ENCODE assay signal across 18 mouse cellular contexts in the genomic region with DNA sequence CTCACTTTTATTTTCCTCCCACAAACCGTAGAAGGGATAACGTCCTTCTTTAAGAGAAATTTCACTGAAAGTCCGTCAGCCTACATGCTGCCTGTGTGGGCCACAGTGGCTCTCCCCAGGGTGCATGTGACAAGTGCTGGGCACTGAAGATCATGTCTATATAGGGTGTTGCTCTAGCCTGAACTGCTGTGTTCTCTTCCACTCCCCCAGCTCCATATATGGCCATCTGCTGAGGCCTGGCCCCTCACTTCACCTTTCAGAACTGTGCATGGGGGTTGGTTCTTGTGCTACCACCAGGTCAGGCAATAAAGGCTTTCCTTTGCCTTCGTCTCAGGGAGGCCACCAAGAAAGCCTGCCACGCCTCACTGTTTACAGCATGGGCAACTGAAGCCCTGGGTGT. TPM values are rescaled to one million over a fixed set of nuclear protein-coding genes. Genes with fewer than 3 reads are reported as not detected.
DNase-seq lines count a peak whose midpoint lies in the region; ATAC-seq lines count a peak whose summit lies in the region.
"Had no signal": no experiment of that assay in that cellular context is flagged by ENCODE, and none has a peak within 500 bp of the region (broad histone marks: within the 10 kb centered on the region; RNA-seq: fewer than 3 reads in every experiment).

No protein-coding gene starts in this region.

- no peaks in the 10 kb centered on the region for H3K36me3 ChIP-seq in heart, embryonic 15.5 days
- H3K36me3 ChIP-seq in forebrain, embryonic 10.5 days (replicated peaks): no peaks in the 10 kb centered on the region
- H3K36me3 ChIP-seq: embryonic facial prominence, embryonic 12.5 days had no signal

- DNase-seq in heart, adult 8-10 months (ENCODE audit: low spot score): no peak
- peak; percentile 39 to 47 for DNase-seq in B cell, adult 2 months
- DNase-seq in urinary bladder, postnatal 4 days (ENCODE audit: low spot score in 2 of 2): no peak
- DNase-seq in thymus, postnatal 25 days: no peak
- DNase-seq in forebrain, embryonic 10.5 days (ENCODE audit: extremely low spot score, low spot score): no peak
- DNase-seq: adrenal gland, adult 2 months; cerebellum, postnatal 10 days; kidney, postnatal 36 days; liver, postnatal 0 days had no signal

- no peaks in the 10 kb centered on the region for H3K27me3 ChIP-seq in heart, embryonic 15.5 days
- no peaks in the 10 kb centered on the region for H3K27me3 ChIP-seq in forebrain, embryonic 10.5 days (ENCODE audit: poor library complexity, severe bottlenecking)
- H3K27me3 ChIP-seq: embryonic facial prominence, embryonic 12.5 days; megakaryocyte, embryonic 14.5 days had no signal

- H3K4me2 ChIP-seq in heart, embryonic 15.5 days: no peak overlapping the region
- H3K4me2 ChIP-seq: embryonic facial prominence, embryonic 12.5 days had no signal

- H3K27ac ChIP-seq in heart, embryonic 15.5 days: 0 out of 2 replicates have a peak overlapping the region, but pooled peaks have one; percentile 24
- H3K27ac ChIP-seq in forebrain, embryonic 10.5 days: no peak overlapping the region
- H3K27ac ChIP-seq: embryonic facial prominence, embryonic 12.5 days had no signal

- peaks cover 10% of the 10 kb centered on the region for H3K4me1 ChIP-seq in heart, embryonic 15.5 days (replicated peaks)
- peaks cover 21% of the 10 kb centered on the region for H3K4me1 ChIP-seq in forebrain, embryonic 10.5 days
- H3K4me1 ChIP-seq: embryonic facial prominence, embryonic 12.5 days had no signal

- H3K4me3 ChIP-seq in heart, embryonic 15.5 days: no peak overlapping the region
- H3K4me3 ChIP-seq in forebrain, embryonic 10.5 days: no peak overlapping the region
- H3K4me3 ChIP-seq: embryonic facial prominence, embryonic 12.5 days; megakaryocyte, embryonic 14.5 days had no signal

- peak; percentile 60; the same call in 1 of the 2 replicates for ATAC-seq in heart, embryonic 15.5 days (replicated peaks; ENCODE audit: insufficient number of reproducible peaks, insufficient read depth, low FRiP score, low read depth)
- ATAC-seq in activated CD4-positive, CD25-positive, alpha-beta regulatory T cell, adult 4 months: peak; percentile 58
- peak; percentile 47; the same call in 1 of the 2 replicates for ATAC-seq in monocyte, adult 5-6 weeks (replicated peaks; ENCODE audit: insufficient number of reproducible peaks, low FRiP score, low TSS enrichment, poor library complexity, severe bottlenecking)
- ATAC-seq: hindbrain, embryonic 16.5 days; liver, postnatal 0 days had no signal

- H3K9ac ChIP-seq in heart, embryonic 15.5 days: no peak overlapping the region
- H3K9ac ChIP-seq: embryonic facial prominence, embryonic 12.5 days; liver, postnatal 0 days had no signal

- 52% methylated on average over 5 of the region's 5 CpGs for WGBS in heart, embryonic 15.5 days
- WGBS in forebrain, embryonic 10.5 days: 82% methylated on average over 5 of the region's 5 CpGs

- no peaks in the 10 kb centered on the region for H3K9me3 ChIP-seq in heart, embryonic 15.5 days (replicated peaks)
- H3K9me3 ChIP-seq in forebrain, embryonic 10.5 days: no peaks in the 10 kb centered on the region
- H3K9me3 ChIP-seq: embryonic facial prominence, embryonic 12.5 days; megakaryocyte, embryonic 14.5 days had no signal

RNA-seq across cellular contexts. Expression of a gene that starts 28.0 kb away (rescaled TPM):
- 1.2 and 7.7 TPM in 2 replicates for polyA plus RNA-seq in heart, embryonic 15.5 days (2015; fragmentation: Nextera tagmentation; extraction: Ambion mirVana)
- under 1 TPM; 0.28 to 0.47 (median 0.36) TPM for total RNA-seq in heart, adult 8-10 months (2022)
- 100 to 1,000 TPM; 233 to 235 TPM for polyA plus RNA-seq in activated CD4-positive, CD25-positive, alpha-beta regulatory T cell, adult 4 months (2017; shearing (Covaris generic))
- total RNA-seq in monocyte, adult 5-6 weeks (2017): 33.3 to 42.9 TPM (median 38.6 TPM) in 3 replicates
- 0.12 and 0.26 TPM in 2 replicates for polyA plus RNA-seq in forebrain, embryonic 10.5 days (2016; fragmentation: Nextera tagmentation; extraction: Ambion mirVana)

RNA-seq across cellular contexts. Expression of a gene that starts 45.7 kb away (rescaled TPM):
- polyA plus RNA-seq in heart, embryonic 15.5 days (2015; fragmentation: Nextera tagmentation; extraction: Ambion mirVana): 0.21 and 2.5 TPM in 2 replicates
- total RNA-seq in heart, adult 8-10 months (2022): under 1 TPM in 1 of 4 experiments, not detected in 3; 0.55 TPM
- 1 to 10 TPM in 1 of 2 experiments, not detected in 1; 1.5 TPM for polyA plus RNA-seq in activated CD4-positive, CD25-positive, alpha-beta regulatory T cell, adult 4 months (2017; shearing (Covaris generic))
- not detected in 3 replicates for total RNA-seq in monocyte, adult 5-6 weeks (2017)
- 0.14 TPM in 1 of 2 replicates, not detected in the other for polyA plus RNA-seq in forebrain, embryonic 10.5 days (2016; fragmentation: Nextera tagmentation; extraction: Ambion mirVana)
- total RNA-seq: adrenal gland, adult 2 months; layer of hippocampus, postnatal 25 days had no signal
- polyA plus RNA-seq: adrenal gland, adult 2 months; forebrain, embryonic 11.5 days; hindbrain, embryonic 16.5 days; liver, postnatal 0 days; small intestine, adult 2 months had no signal

Comparison
In these comparisons a context has a peak if more than half of its experiments do, and no peak if none do; other contexts are left out.
1. DNase-seq: peak in B cell, adult 2 months (2 of 2); none in heart, adult 8-10 months (single experiment), urinary bladder, postnatal 4 days (0 of 2), thymus, postnatal 25 days (single experiment) and forebrain, embryonic 10.5 days (single experiment).
2. RNA of a gene that starts 28.0 kb away (polyA plus RNA-seq): 233 to 235 TPM in activated CD4-positive, CD25-positive, alpha-beta regulatory T cell, adult 4 months; 1.2 to 7.7 TPM in heart, embryonic 15.5 days and 0.12 to 0.26 TPM in forebrain, embryonic 10.5 days; every median in the first group is over 10 times any median in the second.
3. Peak in every context shown above with its lines, with median percentiles within 50 percentile points of each other: ATAC-seq.